Mouse (Mus musculus) hindbrain, embryonic 16.5 days (tissue): ENCODE measurements around the gene Nisch. TPM values are rescaled to one million over a fixed set of nuclear protein-coding genes. Genes with fewer than 3 reads are reported as not detected.

Source experiments
- ATAC-seq: fragments of 200-750 bp; cut with Nextera tagmentation; 2 replicates; pipeline ENCODE4 v1.8.0; 2017; ENCODE audit warnings: moderate TSS enrichment, moderate library complexity
- H3K27ac ChIP-seq: fragments of 300-500 bp; sonication (generic); 2 replicates; pipeline ENCODE4 v1.5.1; 2014; ENCODE audit warnings: low read depth, mild to moderate bottlenecking, control low read depth, low read length, moderate library complexity
- H3K27me3 ChIP-seq: fragments of 300-500 bp; sonication (generic); replicated peaks from 2 replicates; pipeline ENCODE4 v1.6.1; 2014; ENCODE audit warnings: low read length; ENCODE audit not compliant: control insufficient read depth, insufficient read depth
- H3K36me3 ChIP-seq: fragments of 300-500 bp; sonication (generic); 2 replicates; pipeline ENCODE4 v1.6.1; 2014; ENCODE audit warnings: mild to moderate bottlenecking, low read length, moderate library complexity, mixed read lengths; ENCODE audit not compliant: control insufficient read depth, insufficient read depth
- H3K4me1 ChIP-seq: fragments of 300-500 bp; sonication (generic); 2 replicates; pipeline ENCODE4 v1.6.1; 2014; ENCODE audit warnings: low read depth, low read length; ENCODE audit not compliant: control insufficient read depth, insufficient read depth
- H3K4me2 ChIP-seq: fragments of 300-500 bp; sonication (generic); 2 replicates; pipeline ENCODE4 v1.6.1; 2014; ENCODE audit warnings: mild to moderate bottlenecking, low read length, control low read depth, moderate library complexity
- H3K4me3 ChIP-seq: fragments of 300-500 bp; sonication (generic); 2 replicates; pipeline ENCODE4 v1.5.1; 2014; ENCODE audit warnings: mild to moderate bottlenecking, low read length, control low read depth, moderate library complexity
- H3K9ac ChIP-seq: fragments of 300-500 bp; sonication (generic); 2 replicates; pipeline ENCODE4 v1.6.1; 2014; ENCODE audit warnings: low read depth, mild to moderate bottlenecking, control low read depth, low read length, moderate library complexity
- H3K9me3 ChIP-seq: fragments of 300-500 bp; sonication (generic); 2 replicates; pipeline ENCODE4 v1.6.1; 2014; ENCODE audit warnings: mild to moderate bottlenecking, low read length, moderate library complexity; ENCODE audit not compliant: control insufficient read depth
- WGBS: fragments of 180-500 bp; shearing (Covaris S2); extraction: QIAGEN DNeasy Blood & Tissue Kit; methylation state at CpG from one replicate; pipeline ENCODE4 v1.1.7; 2014; 5-methylcytosine and 5-hydroxymethylcytosine counted together
- polyA plus RNA-seq: library from polyadenylated mRNA; unstranded; fragments of >200 nt; fragmentation: Nextera tagmentation; extraction: Ambion mirVana; gene quantifications from 2 replicates; pipeline ENCODE4 v1.2.1, GENCODE M21; 2015

Nisch gene
- polyA plus RNA-seq, 1 experiment from 2014 or later = 304 TPM

DNA sequence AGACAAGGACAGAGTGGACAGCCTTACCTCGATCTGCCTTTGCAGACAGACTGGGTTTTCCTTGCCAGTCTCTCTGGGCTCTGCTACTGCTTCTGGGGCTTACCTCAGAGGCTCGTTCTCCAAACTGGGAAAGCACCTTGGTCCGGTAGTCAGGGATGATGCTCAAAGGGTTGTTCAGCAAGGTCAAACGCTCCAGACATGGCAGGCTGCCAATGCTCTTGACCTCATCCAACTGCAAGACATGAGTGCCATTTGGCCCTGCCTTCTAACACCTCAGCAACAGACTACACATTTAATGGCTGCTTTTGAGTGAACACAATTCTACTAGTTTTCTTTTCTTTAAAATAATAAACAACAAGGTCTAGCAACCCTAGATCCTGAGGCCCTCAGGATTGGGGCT lies 30.1 kb downstream of the Nisch start:
- H3K9ac ChIP-seq = no peak overlapping the region
- no peaks in the 10 kb centered on the region for H3K4me1 ChIP-seq
- H3K4me3 ChIP-seq = no peak overlapping the region
- no peak for ATAC-seq
- no peaks in the 10 kb centered on the region for H3K27me3 ChIP-seq
- no peaks in the 10 kb centered on the region for H3K9me3 ChIP-seq
- H3K36me3 ChIP-seq = peaks cover 78% of the 10 kb centered on the region
- 72% methylated on average over 4 of the region's 4 CpGs for WGBS
- no peak overlapping the region for H3K27ac ChIP-seq
- H3K4me2 ChIP-seq = no peak overlapping the region

DNA sequence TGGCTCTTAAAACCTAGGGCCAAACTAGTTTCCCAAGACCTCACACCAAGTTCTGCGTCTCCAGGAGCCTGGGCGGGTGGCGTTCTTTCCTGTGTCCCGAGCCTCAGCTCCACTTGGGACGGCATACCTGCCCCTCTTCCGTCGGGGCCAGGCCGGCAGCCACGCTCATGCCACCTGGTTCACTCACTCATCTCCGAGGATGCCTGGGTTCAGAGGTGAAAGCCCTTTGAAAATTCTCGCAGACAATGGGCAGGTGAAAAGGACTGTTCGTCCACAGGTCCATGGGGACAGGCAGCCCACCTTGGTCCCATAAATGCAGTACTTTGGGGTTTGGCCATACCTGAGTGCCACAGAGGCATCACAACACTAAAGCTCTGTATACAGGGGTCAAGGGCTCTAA lies 32.6 kb downstream of the Nisch start:
- H3K4me3 ChIP-seq = no peak overlapping the region
- H3K9me3 ChIP-seq = no peaks in the 10 kb centered on the region
- no peaks in the 10 kb centered on the region for H3K27me3 ChIP-seq
- H3K36me3 ChIP-seq = peaks cover 76% of the 10 kb centered on the region
- H3K27ac ChIP-seq = no peak overlapping the region
- no peak overlapping the region for H3K9ac ChIP-seq
- H3K4me2 ChIP-seq = no peak overlapping the region
- H3K4me1 ChIP-seq = no peaks in the 10 kb centered on the region
- 98% methylated on average over 12 of the region's 12 CpGs for WGBS
- no peak for ATAC-seq

DNA sequence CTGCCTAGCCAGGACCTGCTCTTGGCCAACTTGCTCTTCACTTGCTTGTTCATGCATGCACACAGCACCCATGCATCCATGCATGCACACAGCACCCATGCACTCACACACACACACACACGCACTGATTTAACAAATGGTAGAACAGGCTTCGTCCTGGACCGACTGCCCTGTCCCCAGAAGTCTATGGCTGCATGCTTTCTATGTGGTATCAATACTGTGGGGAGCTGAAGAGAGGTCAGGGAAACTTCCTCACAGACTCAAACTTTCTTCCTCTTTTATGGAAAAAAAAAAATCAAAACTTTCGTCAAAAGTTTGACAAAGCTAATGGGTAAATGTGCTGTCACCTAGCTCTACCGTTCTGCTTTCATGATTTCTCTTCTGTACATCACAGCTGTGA lies 33.2 kb downstream of the Nisch start:
- H3K4me2 ChIP-seq = no peak overlapping the region
- no peaks in the 10 kb centered on the region for H3K4me1 ChIP-seq
- no peak overlapping the region for H3K4me3 ChIP-seq
- H3K27ac ChIP-seq = no peak overlapping the region
- WGBS = 88% methylated on average over 5 of the region's 5 CpGs
- ATAC-seq = no peak
- no peaks in the 10 kb centered on the region for H3K9me3 ChIP-seq
- peaks cover 75% of the 10 kb centered on the region for H3K36me3 ChIP-seq
- H3K27me3 ChIP-seq = no peaks in the 10 kb centered on the region
- no peak overlapping the region for H3K9ac ChIP-seq

DNA sequence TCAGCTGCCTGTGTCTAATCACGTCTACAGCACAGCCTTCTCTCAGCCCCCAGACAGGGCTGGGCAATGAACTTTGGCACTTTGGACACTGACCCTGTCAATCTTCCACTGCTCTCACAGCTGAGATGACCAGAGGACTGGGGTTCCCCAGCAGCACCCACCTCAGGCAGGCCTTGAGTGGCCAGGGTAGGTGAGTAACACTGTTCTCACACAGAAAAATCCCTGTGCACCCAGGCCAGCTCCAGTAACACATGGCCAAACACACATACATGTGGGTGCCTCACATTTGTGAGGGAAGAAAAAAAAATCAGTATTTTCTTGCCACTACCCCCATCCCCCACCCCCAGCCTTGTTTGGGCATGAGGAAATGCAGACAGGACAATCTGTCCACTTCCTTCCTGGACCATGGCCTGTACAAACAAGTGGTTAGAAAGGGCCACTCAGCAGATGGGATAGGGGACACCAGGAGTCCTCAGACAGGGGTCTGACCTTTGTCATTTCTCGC lies 33.9 kb downstream of the Nisch start:
- H3K4me3 ChIP-seq = no peak overlapping the region
- no peaks in the 10 kb centered on the region for H3K27me3 ChIP-seq
- H3K4me1 ChIP-seq = no peaks in the 10 kb centered on the region
- peaks cover 73% of the 10 kb centered on the region for H3K36me3 ChIP-seq
- WGBS = 75% methylated on average over 2 of the region's 2 CpGs
- H3K4me2 ChIP-seq = no peak overlapping the region
- H3K9ac ChIP-seq = no peak overlapping the region
- H3K9me3 ChIP-seq = no peaks in the 10 kb centered on the region
- no peak overlapping the region for H3K27ac ChIP-seq
- ATAC-seq = no peak

DNA sequence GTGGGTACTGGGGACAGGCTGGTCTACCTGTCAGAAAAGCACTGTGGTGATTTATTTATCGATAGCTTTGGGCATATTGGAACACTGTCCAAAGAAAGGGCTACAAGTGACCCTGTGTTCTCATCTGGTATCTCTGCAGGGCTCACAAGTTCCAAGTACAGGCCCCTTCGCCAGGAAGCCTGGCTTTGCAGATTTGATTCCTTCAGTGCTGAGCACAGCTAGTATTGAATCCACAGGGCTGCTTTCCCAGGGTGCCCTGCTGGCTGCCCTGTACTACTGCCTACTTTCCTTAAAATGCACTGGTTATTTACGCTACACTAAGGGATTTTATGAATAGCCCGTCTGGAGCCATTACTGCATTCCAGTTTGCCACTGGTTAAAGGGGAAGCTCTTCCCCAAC lies 35.2 kb downstream of the Nisch start:
- no peaks in the 10 kb centered on the region for H3K4me1 ChIP-seq
- H3K27ac ChIP-seq = no peak overlapping the region
- WGBS = 82% methylated on average over 4 of the region's 4 CpGs
- no peak for ATAC-seq
- H3K4me2 ChIP-seq = no peak overlapping the region
- no peaks in the 10 kb centered on the region for H3K9me3 ChIP-seq
- H3K27me3 ChIP-seq = no peaks in the 10 kb centered on the region
- H3K36me3 ChIP-seq = peaks cover 76% of the 10 kb centered on the region
- H3K4me3 ChIP-seq = no peak overlapping the region
- no peak overlapping the region for H3K9ac ChIP-seq

DNA sequence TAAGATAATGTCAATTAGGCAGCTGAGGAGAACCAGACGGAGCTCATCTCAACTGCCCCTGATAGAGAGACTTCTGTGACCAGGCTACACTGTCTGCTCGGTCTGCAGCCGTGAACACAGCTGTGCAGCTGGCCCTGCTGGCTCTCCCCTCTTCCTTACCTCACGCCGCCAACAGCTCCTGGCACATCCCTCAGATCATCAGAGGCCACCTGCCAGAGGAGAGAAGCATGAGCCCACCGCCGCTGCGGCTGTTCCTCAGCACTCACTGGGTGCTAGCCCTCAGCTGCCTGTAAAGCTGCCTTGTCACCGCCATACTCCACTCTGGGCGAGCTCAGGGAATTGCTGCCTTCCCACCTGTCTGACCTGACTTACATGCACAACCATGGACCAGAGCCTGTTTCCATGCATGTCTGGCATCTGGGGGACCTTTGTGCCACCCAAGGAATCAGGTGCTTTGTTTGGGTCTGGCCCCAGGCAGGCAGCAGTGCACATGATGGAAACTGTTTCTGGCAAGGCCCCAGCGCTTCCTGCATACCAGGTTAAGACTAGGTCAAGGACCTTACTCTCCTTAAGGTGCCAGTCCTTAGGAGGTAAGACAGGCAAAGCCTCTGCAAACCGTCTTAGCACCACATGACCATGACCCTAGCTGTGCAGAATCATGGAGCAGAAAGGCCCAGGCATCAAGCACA lies 36.9 kb downstream of the Nisch start:
- H3K4me1 ChIP-seq = no peaks in the 10 kb centered on the region
- H3K4me3 ChIP-seq = no peak overlapping the region
- WGBS = 91% methylated on average over 12 of the region's 12 CpGs
- peaks cover 78% of the 10 kb centered on the region for H3K36me3 ChIP-seq
- no peak overlapping the region for H3K4me2 ChIP-seq
- no peaks in the 10 kb centered on the region for H3K27me3 ChIP-seq
- H3K27ac ChIP-seq = no peak overlapping the region; the same call in 1 of the 2 replicates
- ATAC-seq = no peak
- H3K9me3 ChIP-seq = no peaks in the 10 kb centered on the region
- no peak overlapping the region for H3K9ac ChIP-seq

DNA sequence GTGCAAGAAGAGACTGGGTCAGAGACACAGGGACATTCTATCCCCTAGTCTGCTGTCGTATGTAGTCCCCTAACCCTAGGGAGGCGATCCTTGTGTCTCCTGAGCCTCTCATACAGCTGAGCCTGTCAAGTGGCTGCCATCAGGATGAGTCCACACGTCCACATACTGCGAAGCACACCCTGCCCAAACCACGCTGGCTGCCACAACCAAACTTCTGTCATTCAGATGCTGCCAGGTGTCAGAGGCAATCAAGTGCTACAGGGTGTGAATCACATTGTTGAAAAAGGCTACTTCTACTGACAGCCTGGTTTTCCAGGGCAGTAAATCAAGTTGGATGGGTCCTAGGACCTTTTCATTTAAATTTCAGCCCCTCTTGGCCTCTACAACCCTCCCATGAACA lies 39.0 kb downstream of the Nisch start:
- peaks cover 81% of the 10 kb centered on the region for H3K36me3 ChIP-seq
- ATAC-seq = no peak
- H3K27ac ChIP-seq = no peak overlapping the region
- no peak overlapping the region for H3K4me3 ChIP-seq
- WGBS = 93% methylated on average over 5 of the region's 5 CpGs
- no peaks in the 10 kb centered on the region for H3K27me3 ChIP-seq
- no peaks in the 10 kb centered on the region for H3K9me3 ChIP-seq
- H3K9ac ChIP-seq = no peak overlapping the region
- H3K4me2 ChIP-seq = no peak overlapping the region
- H3K4me1 ChIP-seq = no peaks in the 10 kb centered on the region

DNA sequence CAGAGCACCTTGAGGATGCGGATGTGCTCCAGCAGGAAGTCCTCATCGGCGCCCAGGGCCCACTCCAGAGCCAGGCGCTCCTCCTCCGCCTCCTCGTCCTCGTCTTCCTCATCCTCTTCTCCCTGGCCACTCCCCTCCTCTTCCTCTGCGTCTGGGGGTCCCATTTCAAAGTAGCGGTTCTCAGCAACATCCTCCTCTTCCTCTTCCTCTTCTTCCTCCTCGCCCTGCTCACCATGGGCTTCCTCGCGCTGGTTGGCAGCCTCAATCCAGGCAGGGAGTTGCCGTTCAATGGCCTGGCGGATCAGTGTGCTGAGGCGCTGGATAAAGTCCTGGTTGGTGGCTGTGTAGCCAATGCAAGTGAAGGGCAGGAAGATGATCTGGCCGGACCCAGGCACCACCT lies 39.5 kb downstream of the Nisch start:
- H3K27me3 ChIP-seq = no peaks in the 10 kb centered on the region
- H3K4me1 ChIP-seq = no peaks in the 10 kb centered on the region
- WGBS = 92% methylated on average over 16 of the region's 16 CpGs
- no peak overlapping the region for H3K4me2 ChIP-seq
- H3K4me3 ChIP-seq = no peak overlapping the region
- H3K9me3 ChIP-seq = no peaks in the 10 kb centered on the region
- H3K9ac ChIP-seq = no peak overlapping the region
- H3K27ac ChIP-seq = no peak overlapping the region
- no peak for ATAC-seq
- peaks cover 83% of the 10 kb centered on the region for H3K36me3 ChIP-seq

DNA sequence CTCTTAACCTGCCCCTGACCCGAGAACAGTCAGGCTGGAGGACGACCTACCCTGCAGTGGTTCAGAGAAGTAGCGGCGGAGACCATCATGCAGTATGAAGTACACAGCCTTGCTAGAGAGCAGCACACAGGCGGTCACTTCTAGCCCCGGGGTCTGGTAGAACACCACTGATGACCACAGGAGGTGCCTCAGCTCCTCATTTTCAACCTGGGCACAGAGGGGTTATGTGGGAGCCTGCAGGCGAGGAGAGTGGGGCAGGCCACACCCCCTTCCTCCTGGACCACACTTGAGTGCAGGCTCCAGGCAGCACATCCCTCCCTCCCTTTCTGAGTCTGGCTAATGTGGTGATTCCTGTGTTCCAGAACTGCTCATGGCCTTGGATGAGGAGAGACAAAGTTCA lies 43.2 kb downstream of the Nisch start:
- Histone ChIP-seq H3K9me3 (no peaks in the 10 kb centered on the region), H3K4me1 (no peaks in the 10 kb centered on the region), H3K4me2 (no peak overlapping the region), H3K27ac (no peak overlapping the region), H3K36me3 (peaks cover 69% of the 10 kb centered on the region), H3K27me3 (no peaks in the 10 kb centered on the region), H3K4me3 (no peak overlapping the region), H3K9ac (no peak overlapping the region)
- ATAC-seq = no peak
- 93% methylated on average over 7 of the region's 7 CpGs for WGBS
